Mouse (Mus musculus) heart, adult 18-20 months (tissue): ENCODE results near the gene Bcl3. TPM values are rescaled to one million over a fixed set of nuclear protein-coding genes. Genes with fewer than 3 reads are reported as not detected.
A peak's percentile ranks its signal among the peaks of the same experiment; 100 is the strongest.
"Not testable (repeated sequence)": the region's sequence is repeated elsewhere in the genome, so short reads cannot be mapped to it uniquely, and the experiment has no call there.

Source experiments
- DNase-seq, 2 experiments: peaks; one replicate each; pipeline ENCODE4 v3.0.0; 2021 to 2022; ENCODE audit warnings: mixed read lengths in 1 of 2
- total RNA-seq, 2 experiments: library from RNA; stranded (reverse); gene quantifications; 2 replicates each; pipeline ENCODE4 v1.2.3; 2021

Bcl3 gene
- total RNA-seq, 2 experiments from 2014 or later: 2.9 to 3.7 TPM

DNA sequence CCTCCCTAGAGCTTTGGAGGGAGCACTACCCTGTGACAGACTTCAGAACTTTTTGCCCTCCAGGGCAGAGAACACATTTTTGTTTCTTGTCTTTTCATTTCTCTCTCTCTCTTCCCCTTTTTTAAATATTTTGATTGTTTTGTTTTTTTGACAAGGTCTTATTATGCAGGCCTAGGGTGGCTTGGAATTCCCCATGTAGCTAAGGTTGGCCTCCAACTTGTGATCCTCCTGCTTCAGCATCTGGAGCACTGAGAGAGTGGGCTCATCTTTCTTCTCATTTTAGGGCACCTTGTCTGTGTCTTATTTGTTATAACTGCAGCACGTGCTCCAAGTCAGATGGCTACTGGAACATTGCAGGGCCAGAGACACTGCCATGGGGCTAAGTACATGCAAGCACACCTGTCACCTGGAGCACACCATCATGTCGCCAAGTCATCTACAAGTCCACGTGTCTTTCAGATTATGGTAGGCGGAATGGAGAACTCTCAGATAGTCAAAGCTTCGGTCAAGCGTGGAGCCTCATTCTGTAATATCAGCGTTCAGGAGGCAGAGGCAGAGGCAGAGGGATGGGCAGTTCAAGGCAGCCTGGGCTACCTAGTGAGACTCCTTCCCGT is 16.1 kb downstream of the Bcl3 start:
- DNase-seq: no peak

- peak; percentile 62 to 92 for DNase-seq
These were observed 19.6 kb downstream of the Bcl3 start for GRCm38 (mm10) chr7:19802995-19803394.

GRCm38 (mm10) chr7:19800764-19801163 is 21.8 kb downstream of the Bcl3 start:
- peak; percentile 60 to 77 for DNase-seq

- DNase-seq: peak; percentile 79 to 88
These were observed 25.6 kb downstream of the Bcl3 start, which contains the start of gene Cblc for GRCm38 (mm10) chr7:19796697-19797588. Gene Cblc, minus strand, starts transcription at chr7:19796809.

- DNase-seq: no peak
These were observed 26.3 kb downstream of the Bcl3 start for GRCm38 (mm10) chr7:19796254-19796653.

- no peak for DNase-seq
These were observed 27.3 kb downstream of the Bcl3 start for GRCm38 (mm10) chr7:19795236-19795635.

DNA sequence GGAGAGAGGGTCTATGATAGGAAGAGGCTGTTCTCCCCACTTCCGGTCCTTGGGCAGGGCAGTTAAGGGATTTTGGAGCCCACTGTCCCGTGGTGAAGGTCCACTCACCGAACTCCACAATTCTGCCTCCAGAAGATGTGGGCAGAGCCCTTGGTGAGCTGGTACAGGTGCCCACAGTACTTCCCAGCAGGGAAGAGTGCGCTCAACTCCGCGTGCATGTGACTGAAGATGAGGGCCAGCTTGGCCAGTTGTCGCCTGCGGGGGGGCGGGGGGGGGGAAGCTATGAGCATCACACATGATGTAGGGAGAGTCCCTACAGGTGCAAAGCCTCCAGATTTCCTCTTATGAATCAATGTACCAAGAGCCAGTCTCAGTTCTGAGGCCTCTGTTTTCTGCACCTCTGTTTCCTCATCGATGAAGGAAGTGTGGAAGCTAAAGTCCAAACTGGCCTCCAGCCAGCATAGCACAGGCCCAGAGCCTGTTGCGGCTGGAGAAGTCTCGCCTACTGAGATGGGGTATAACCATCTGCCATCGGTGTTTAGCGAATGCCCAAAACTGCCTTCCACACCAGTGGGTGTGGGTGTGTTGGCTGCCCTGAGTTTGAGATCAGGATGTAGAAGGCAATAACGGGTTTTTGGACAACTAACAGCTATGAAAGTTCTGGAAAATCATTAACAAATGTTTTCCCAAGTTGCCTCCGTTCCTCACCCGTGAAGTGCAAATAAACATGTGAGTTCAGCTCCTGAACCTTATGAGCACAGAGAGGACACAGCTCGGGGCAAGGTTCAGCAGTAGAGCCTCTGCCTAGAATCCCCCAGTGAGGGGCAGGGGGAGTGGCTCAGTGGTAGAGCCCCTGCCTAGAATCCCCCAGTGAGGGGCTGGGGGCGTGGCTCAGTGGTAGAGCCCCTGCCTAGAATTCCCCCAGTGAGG is 29.6 kb downstream of the Bcl3 start:
- no peak for DNase-seq

DNA sequence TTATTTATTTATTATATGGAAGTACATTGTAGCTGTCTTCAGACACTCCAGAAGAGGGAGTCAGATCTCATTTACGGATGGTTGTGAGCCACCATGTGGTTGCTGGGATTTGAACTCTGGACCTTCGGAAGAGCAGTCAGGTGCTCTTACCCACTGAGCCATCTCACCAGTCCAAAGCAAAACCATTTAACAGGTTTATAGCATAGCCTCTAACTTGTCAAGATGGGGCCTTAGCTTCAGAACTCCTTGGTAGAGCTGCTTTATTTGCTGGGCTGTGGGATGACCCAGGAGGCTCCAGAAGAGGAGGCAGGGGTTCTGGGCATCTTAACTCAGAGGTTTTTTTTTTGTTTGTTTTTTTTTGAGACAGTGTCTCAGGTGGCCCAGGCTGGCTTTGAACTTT is 31.1 kb downstream of the Bcl3 start:
- DNase-seq: not testable (repeated sequence)

GRCm38 (mm10) chr7:19789904-19790347 is 32.6 kb downstream of the Bcl3 start:
- peak; percentile 87 to 99 for DNase-seq

DNA sequence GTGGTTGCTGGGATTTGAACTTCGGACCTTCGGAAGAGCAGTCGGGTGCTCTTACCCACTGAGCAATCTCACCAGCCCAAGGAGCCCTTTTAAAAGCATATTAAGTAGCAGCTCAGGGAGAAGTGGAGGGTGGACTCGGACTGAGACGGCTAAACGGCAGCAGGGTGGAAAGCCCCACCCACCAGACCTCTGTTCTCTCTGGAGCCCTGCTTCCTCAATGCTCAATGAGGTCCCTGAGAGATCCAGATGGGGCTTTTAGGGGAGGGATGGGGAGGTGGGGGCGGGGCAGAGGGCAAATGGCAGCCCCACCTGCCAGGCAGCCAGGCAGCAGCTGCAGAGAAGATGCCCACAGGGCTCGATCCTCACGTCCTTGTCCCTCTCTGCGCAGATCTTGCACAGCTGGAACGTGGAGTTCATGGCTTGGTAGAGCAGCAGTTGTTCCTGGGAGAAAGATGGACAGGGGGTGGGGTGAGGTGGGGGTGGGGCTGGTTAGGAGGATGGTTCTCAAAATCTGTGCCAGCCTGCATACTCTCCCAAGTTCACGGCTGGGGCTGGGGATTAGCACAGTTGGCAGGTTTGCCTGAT is 36.6 kb downstream of the Bcl3 start:
- DNase-seq: no peak

DNA sequence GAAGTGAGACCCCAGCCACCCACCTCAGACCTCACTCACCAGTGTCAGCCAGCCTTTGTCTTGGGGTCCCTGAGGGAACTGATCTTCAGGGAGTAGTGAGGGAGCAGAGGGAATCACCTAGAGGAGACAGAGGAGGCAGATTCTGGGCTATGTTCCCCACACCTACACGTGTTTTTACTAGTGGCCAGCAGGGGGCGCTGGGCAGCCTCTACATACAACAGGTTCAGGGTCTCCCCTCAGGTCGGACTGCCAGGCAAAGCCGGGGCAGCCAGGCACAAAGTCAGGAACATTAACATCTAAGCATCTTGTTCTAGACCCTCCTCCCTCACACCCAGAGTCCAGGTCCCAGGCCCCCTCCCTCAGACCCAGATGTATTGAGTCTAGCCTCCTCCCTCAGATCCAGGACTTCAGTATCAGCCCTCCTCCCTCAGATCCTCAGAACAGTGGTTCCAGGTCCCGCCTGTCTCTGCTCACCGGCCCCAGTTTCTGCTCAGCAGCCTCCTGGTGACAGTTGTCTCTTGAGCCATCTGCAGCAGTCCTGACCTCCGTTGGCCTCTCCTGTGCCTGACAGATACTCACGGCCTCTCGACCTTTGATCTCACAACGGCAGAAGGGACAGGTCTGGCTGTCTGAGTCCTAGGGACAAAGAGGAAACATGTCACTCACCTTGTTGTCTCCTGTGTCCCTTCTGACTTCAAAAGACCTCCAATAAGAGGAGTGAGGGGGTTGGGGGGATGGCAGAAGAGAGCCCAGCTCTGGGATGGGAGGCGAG is 37.6 kb downstream of the Bcl3 start:
- no peak for DNase-seq

- DNase-seq: peak; percentile 83 to 89
These were observed 38.9 kb downstream of the Bcl3 start for GRCm38 (mm10) chr7:19783630-19784029.

DNA sequence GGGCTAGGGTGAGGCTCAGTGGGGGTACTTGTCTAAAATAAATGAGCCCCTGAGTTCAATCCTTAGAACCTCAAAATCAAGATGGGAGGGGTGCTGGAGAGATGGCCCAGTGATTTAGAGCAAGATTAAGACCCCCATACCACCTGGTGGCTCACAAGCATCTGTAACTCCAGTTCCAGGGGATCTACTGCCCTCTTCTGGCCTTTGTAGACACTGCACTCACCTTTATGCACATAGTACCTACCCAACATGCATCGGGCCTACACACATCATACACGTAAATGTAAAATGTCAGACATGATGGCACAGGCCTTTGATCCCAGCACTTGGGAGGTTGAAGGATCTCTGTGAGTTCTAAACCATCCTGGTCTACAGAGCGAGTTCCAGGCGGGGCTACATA is 39.9 kb downstream of the Bcl3 start:
- peak in 1 of 2 experiments; percentile 31 for DNase-seq

DNA sequence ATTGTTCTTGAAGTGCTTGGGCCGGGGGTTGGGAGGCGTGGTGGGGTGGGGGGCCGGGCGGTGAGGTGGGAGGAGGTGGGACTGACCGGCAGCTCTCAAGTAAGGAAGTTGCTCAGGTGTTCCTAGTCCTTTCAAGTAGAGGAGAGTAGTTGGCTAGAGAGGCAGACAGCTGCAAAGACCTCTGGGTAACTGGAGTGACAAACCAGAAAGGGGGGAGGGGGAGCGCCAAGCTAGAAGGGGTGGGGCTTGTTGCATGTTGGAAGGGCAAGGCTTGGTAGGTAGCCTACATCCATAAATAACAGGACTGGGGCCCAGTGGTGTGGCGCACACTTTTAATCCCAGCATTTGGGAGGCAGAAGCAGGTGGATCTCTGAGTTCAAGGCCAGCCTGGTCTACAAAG is 40.8 kb downstream of the Bcl3 start:
- DNase-seq: no peak

DNA sequence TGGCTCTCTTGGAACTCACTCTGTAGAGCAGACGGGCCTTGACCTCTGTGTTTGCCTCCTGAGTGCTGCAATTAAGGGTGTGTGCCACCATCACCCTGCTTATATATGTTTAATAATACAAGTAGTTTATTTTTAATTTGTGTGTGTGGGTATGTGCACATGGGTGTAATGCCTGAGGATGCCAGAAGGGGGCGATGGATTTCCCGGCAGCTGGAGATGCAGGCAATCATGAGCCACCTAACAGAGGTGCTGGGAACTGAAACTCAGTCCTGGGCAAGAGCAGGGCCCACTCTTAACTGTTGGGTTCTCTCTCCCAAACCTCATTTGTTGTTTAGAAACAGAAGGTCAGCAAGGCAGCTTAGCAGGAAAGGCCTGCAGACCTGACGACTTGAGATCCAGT is 42.7 kb downstream of the Bcl3 start:
- DNase-seq: no peak

GRCm38 (mm10) chr7:19778645-19779044 is 43.9 kb downstream of the Bcl3 start:
- DNase-seq: no peak

DNA sequence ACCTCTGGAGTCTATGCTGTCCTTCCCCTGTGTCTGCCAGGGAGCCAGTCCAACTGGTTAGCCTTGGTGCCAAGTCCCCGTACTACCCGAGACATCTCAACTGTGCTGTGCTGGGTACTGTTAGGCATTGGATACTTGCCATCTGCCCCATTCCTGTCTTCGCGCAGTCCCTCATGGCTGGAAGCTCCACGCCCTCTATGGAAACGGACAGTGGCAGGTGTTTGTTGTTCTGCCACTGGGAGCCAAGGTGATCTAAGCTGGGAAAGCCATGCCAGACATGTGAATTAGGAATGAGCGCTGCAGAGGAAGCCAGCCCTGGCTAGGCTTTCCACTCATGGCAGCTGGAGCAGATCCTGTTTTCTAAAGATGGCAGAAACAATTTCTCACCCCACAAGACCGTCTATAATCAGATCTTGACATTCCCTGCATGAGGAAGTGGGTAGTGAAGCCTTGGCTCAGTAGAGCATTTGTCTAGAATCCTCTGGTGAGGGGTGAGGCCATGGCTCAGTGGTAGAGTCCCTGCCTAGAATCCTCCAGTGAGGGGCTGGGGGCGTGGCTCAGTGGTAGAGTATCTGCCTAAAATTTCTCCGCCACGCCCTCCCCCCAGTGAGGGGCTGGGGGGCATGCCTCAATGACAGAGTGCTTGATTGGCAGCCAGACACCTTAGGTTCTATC is 45.4 kb downstream of the Bcl3 start:
- DNase-seq: peak; percentile 71 to 87

- no peak for DNase-seq
These were observed 50.9 kb downstream of the Bcl3 start for GRCm38 (mm10) chr7:19771682-19772081.

DNA sequence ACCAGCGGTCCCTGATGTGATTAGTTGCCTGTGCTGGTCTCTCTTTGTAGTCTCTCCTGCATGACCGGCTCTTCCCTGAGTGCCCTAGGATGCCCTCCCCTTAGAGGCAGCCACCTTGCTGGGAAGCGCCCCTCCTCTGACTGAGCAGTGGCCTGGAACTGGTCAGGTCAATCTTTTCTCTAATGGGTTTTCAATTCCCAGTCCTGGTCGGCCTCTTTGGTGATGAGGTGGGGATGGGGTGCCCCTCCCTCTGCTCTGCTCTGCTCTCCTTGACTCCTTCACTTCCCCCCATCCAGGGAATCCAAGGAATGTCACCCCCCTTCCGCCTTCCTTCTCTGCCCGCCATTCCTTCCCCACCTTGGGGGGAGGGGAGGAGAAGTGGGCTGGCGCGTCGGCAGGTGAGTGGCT is 51.6 kb downstream of the Bcl3 start, which contains the start of gene Bcam:
Gene Bcam (minus strand): TSS at position 33 of the 408 bp plus-strand sequence.
- DNase-seq: no peak

- DNase-seq: peak; percentile 93 to 94
These were observed 52.2 kb downstream of the Bcl3 start for GRCm38 (mm10) chr7:19770375-19770754.
